Mouse (Mus musculus): ENCODE results near the gene Mcoln2. TPM values are rescaled to one million over a fixed set of nuclear protein-coding genes. Genes with fewer than 3 reads are reported as not detected.

Gene Mcoln2
- total RNA-seq, 2 experiments from 2014 or later: 0.60 TPM; not detected in 1

DNA sequence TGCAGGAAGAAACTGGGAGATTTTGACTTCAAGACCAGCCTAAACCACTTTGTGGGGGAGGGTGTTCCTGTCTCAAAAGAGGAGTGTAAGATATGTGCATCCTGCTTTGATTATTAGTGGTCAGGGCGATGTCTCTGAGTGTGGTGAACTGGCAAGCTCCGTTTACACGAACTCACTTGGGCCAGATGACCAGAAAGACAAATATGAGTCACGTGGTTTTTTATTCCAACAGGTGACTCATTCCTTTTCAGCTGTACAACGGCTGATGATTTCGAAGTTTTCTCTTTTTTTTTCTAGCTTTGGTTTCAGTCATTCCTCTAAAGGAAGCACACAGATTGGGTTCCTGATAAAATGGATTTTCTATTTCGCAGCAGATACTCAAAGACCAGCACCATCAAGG lies 27.7 kb downstream of the Mcoln2 start:
- no peak for DNase-seq (ENCODE audit: extremely low spot score in 1 of 2, low spot score in 2 of 2)
- intact Hi-C loops (cut with DNase I): no loop called here

DNA sequence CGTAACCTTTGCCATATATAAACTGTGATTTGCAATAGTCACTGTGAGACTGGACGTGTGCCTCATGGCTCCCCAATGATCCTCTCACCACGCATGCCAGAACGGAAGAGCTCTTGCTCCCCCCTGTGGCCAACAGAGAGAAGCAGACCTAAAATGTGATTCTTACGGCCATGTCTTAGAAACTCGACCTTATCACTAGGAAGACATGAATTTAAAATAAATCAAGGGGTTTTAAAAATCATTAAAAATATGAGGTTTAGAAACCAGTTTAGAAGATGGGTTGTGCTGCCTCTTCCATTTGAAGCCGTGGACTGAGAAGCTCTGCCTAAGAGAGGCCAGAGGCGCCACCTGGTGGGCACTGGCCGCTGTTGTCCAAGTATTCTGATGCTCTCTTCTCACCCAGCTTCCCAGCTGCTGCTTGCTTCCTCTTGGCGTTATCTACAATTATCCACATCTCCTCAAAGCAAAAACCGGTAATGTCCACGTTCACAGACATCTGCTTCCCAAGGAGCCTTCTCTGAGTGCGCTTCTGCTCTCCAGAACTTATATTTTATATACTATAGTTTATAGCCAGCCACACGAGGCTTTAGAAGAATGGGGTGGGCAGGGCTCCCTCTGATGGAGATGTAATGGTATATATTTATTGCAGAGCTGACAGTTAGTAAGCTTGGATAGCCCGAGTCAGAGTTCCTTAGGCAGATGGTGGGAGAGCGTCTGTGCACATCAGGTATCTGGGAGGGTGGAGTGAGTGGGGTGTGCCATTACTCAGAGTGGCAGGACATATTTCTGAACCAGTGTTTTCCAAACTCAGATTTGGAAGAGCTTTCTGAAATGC lies 28.3 kb downstream of the Mcoln2 start:
- intact Hi-C loops (cut with DNase I): loop anchor here (1.0 kb wide), 1 partner anchor 120 kb away; no protein-coding TSS in a partner anchor
- DNase-seq (ENCODE audit: extremely low spot score in 1 of 2, low spot score in 2 of 2): peak; percentile 77 to 85

DNA sequence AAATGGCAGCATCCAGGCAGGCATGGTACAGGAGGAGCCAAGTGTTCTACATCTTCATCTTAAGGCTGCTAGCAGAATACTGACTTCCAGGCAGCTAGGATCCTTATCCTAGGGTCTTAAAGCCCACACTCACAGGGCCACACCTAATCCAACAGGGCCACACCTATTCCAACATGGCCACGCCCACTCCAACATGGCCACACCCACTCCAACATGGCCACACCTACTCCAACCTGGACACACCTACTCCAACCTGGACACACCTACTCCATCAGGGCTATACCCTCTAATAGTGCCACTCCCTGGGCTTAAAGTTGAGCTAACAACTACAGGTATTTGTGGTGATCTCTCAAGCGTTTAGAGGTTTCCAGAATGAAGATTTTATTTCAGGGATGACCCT lies 30.7 kb downstream of the Mcoln2 start:
- DNase-seq (ENCODE audit: extremely low spot score in 1 of 2, low spot score in 2 of 2): no peak
- intact Hi-C loops (cut with DNase I): loop anchor here (10.0 kb wide), 1 partner anchor 734 kb away; no protein-coding TSS in a partner anchor

DNA sequence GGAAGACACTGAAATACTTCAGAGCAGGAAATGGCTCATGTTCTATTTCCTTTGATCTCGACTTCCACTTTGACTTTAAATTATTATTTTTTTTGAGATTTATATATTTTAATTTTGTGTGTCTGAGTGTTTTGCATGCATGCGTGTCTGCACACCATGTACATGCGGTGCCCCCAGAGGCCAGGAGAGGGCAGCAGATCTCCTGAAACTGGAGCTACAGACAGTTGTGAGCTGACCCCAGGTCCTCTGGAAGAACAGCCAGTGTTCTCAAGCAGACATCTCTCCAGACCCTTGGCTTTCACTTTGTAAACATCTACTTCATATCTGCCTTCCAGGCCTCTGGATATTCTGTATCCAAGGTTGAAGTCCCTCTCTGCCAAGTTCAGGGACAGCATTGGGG lies 31.4 kb downstream of the Mcoln2 start:
- peak in 1 of 2 experiments; percentile 66 for DNase-seq (ENCODE audit: extremely low spot score in 1 of 2, low spot score in 2 of 2)
- intact Hi-C loops (cut with DNase I): loop anchor here (10.0 kb wide), 1 partner anchor 734 kb away; no protein-coding TSS in a partner anchor

DNA sequence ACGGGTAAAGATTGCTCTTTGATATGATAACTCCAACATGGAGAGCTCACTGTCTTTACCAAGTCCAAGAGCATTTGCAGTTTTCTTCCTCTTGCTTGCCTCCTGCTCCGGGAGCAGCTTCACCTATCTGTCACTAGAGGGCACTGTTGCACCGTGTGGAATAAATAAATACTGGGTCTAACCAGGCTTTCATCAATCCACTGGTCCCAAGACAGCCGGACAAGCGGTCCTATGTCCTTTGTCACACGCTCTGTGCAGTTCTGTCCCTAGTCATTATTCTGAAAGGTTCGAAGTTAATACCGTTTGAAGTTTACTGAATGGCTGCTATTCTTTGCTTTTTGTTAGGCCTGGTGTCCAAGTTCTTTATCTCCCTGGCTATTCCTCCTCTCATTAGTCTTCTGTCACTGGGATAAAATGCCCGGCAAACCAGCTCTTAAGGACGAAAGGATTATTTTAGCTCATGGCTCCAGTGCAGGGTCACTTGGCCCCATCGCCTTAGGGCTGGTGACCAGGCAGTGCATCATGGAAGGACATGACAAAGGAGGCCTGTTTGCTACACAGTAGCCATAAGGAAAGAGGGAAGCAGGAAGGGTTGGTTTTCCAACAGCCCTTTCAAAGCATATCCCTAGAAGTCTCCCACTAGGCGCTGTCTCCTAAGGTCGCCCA lies 35.5 kb downstream of the Mcoln2 start:
- intact Hi-C loops (cut with DNase I): loop anchor here (5.0 to 10.0 kb wide), 4 partner anchors 82 to 730 kb away; no protein-coding TSS in a partner anchor
- DNase-seq (ENCODE audit: extremely low spot score in 1 of 2, low spot score in 2 of 2): peak; percentile 58 to 81

DNA sequence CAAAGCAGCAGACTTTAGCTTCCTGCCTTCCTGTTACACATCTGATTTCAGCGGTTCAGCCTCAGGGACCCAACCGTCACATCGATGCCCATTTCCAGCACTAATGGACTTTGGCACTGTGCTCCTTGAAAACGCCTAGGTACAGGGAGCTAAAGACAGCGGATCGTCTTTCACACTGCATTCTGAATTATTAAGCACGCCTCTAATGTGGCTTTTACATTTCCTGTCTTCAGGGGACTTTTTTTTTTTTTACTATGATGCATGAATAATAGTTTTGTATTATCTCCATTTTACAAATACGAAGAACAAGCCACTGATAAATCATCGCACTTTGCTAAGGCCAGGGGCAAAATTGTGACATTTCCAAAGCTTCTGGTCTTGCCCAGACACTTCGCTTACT lies 36.4 kb downstream of the Mcoln2 start:
- no peak for DNase-seq (ENCODE audit: extremely low spot score in 1 of 2, low spot score in 2 of 2)
- intact Hi-C loops (cut with DNase I): loop anchor here (5.0 to 10.0 kb wide), 4 partner anchors 81 to 729 kb away; no protein-coding TSS in a partner anchor

DNA sequence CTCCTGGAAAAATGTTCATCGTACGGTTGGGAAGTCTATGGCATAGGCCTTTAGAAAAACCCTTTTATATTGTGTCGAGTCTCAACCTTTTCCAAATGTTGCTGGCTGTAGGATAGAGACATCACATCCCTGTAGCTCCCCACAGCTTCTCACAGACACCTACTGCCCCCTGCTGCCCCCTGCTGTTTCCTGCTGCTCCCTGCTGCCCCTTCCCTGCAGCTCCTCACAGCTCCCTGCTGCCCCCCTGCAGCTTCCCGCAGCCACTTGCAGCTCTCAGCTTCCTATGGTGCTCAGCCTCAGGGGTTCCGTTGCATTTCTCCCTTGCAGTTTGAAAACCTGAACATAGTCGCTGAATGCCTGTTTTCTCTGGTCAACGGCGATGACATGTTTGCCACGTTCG lies 40.3 kb downstream of the Mcoln2 start:
- no peak for DNase-seq (ENCODE audit: extremely low spot score in 1 of 2, low spot score in 2 of 2)
- intact Hi-C loops (cut with DNase I): loop anchor here (5.0 to 10.0 kb wide), 4 partner anchors 77 to 725 kb away; no protein-coding TSS in a partner anchor

DNA sequence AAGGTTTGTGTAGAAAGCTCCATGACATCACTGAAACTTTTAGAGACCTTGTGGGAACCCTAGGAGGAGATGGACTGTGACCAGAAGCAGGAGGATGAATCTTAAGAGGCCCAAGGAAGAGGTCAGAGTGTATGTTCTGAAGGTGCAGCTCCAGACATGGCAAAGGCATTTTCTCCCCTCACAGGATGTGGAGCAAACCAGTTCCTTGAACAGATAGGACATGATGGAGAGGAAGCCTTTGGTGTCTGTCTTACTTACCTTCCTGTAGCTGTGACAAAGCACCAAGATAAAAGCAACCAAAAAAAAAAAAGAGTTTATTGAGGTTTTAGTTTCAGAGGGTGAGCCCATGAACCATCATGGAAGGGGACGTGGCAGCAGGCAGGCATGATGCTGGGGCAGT lies 42.9 kb downstream of the Mcoln2 start:
- intact Hi-C loops (cut with DNase I): no loop called here
- no peak for DNase-seq (ENCODE audit: extremely low spot score in 1 of 2, low spot score in 2 of 2)

DNA sequence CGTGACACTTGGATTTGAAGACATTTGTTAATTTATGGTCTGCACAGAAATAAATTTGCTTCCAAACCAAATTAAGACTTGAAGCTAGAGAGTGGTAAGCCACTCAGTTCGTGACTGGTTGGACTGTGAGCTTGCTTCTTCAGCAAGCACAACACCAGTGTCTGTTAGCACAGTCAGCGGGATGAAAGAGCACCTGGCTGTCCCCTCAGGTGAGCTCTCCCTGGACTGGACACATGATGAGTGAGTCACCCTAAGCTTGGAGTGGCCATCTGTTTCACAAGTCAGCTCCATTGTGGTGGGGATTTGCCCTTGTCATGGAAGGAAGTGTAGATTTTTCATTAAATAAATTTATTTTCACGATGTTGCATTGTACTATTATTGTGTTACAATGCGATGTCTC lies 45.5 kb downstream of the Mcoln2 start:
- DNase-seq (ENCODE audit: extremely low spot score in 1 of 2, low spot score in 2 of 2): no peak
- intact Hi-C loops (cut with DNase I): no loop called here

DNA sequence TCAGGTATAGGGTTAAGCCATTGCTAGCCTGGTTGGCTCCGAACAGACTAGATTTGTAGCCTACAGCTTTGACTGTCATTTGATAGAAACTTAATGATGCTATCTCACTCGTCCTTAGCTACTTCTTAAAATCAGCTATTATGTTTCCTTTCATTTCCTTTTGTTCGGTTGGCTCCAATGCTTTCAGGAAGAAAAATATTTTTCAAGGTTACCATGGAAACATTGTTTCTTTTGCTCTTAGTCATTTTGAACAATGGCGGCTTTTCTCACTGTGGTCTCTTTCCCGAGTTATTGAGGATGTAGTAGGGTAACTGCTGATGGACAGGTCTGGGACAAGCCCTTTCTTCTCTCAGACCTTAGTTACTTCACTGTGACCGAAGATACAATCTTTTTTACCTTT lies 46.7 kb downstream of the Mcoln2 start:
- DNase-seq (ENCODE audit: extremely low spot score in 1 of 2, low spot score in 2 of 2): no peak
- intact Hi-C loops (cut with DNase I): no loop called here

DNA sequence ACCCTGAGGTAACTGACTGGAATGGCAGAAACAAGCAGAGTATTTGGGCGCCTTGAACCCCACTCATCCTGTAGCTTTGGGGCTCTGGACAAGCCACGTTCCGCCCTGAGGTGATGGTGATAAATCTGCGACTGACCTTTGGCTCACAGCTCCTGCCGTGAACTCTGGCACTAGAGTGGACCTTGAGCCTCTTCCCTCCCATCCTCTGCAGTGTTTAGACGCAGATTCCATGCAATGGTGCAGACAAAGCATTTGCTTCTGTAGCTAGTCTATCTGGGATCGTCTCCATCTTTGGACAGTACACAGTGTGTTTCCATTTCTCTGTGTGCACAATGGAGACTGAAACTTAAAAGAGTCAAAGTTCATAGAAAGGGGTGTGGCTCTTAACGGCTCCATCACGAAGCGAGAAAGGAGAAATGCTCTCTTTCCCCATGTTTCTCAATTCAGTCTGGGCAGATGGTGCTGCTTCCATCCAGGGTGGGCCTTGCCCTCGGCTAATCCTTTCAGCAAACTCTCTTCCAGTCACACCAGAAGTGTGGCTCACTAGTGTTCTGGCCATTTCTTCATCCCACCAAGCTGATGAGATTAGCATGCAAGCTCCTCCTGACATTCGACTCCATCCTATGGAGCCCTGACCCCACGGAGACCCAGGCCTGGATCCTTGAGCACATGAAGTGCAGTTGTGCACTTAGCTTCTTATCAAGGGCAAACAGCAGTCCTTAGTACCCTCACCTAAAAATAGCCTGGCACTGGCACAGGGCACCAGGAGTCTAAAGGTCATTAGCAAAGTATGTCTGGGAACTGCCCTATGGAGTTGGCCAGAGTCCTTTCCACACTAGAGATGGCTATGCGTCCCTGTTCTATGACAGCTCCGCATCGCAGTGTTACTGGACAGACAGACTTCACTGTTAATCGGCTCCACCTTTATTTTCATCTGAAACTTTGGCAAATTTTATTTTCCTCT lies 47.4 kb downstream of the Mcoln2 start:
- no peak for DNase-seq (ENCODE audit: extremely low spot score in 1 of 2, low spot score in 2 of 2)
- intact Hi-C loops (cut with DNase I): no loop called here

DNA sequence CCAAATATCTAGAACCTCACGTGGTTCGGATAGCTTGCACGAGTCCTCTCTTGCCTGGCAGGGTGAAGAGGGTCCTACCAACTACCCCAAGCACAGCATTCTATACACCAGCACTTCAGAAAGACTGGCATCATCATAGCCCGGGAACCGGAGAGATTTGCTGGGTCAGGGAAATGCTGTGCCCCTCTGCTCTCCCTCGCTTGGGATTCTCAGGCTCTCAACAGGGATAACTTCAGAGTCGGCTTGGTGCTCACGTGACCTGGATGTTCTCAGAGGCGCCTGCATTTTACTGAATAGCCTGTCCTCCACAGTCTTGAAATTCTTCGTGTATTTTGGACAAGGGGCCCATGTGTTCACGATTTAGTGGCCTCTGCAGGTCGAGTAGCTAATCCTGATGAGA lies 48.2 kb downstream of the Mcoln2 start:
- intact Hi-C loops (cut with DNase I): no loop called here
- no peak for DNase-seq (ENCODE audit: extremely low spot score in 1 of 2, low spot score in 2 of 2)

DNA sequence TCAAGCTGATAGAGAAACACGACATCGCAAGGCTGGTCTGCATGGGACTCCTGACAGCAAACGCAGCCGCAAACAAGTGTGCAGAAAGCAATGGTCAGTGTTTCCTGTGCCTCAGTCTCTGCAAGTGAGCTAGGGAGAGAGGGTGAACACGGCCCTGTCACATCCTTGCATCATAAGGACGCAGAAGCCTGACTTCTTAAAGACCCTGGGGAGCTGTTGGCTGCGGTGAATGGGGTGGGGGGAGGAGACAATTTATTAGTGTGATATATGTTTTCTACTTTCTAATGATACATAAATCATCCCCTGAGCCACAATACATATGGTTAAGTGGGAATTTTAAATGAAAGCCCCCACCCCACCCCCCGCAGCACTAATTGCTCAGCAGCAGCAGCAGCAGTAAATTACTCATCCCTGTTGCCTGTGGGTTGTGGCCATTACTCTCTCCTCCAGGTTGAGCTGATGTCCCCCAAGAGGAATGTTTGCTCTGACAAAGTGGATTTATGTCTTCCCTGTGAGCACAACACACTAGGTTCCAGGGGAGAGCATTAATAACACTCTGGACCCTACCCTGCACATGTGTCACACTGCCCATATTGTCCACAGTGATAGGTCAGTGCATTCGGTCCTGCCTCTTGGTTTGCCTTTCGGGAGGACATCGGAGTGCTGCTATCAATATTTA lies 49.3 kb downstream of the Mcoln2 start:
- intact Hi-C loops (cut with DNase I): no loop called here
- no peak for DNase-seq (ENCODE audit: extremely low spot score in 1 of 2, low spot score in 2 of 2)

DNA sequence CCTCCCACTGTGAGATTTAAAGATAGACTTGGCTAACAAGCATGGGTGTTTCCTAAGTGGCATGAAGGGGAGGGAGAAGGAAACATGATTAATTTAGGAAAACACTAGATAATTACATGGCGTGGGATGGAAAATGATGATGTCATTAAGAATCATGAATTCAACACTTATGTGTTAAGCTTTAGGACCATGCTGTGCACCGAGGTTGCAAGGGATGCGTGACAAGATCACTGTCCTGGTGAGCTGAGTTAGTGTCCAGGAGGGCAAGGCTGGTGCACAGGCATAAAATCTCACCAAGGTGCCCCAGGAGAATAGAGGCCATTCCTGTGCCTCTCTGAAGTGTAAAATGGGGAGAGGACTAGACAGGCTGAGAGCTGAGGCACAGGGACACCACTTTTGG lies 49.9 kb downstream of the Mcoln2 start:
- intact Hi-C loops (cut with DNase I): no loop called here

DNA sequence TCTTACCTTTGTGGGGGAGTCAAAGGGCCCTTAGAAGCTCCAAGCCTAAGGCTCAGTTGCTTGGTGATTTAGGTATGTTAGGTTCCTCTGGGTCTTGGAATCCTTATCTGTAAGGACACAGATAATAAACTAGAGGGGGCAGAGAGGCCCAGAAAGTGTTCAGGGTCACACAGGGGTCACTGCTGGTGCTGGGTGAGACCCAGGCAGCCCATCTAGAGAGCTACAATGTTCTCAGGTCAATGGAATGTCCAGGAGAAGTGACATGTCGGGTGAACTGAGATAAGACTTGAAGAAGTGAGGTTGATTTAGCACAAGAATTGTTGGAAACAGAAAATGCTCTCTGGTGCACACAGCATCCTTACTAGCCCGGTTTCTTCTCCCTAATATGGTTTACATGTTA lies 54.7 kb downstream of the Mcoln2 start:
- intact Hi-C loops (cut with DNase I): no loop called here
- no peak for DNase-seq (ENCODE audit: extremely low spot score in 1 of 2, low spot score in 2 of 2)

More for the DNA sequence above, 49.9 kb downstream of the Mcoln2 start:
- no peak for DNase-seq (ENCODE audit: extremely low spot score in 1 of 2, low spot score in 2 of 2)

DNA sequence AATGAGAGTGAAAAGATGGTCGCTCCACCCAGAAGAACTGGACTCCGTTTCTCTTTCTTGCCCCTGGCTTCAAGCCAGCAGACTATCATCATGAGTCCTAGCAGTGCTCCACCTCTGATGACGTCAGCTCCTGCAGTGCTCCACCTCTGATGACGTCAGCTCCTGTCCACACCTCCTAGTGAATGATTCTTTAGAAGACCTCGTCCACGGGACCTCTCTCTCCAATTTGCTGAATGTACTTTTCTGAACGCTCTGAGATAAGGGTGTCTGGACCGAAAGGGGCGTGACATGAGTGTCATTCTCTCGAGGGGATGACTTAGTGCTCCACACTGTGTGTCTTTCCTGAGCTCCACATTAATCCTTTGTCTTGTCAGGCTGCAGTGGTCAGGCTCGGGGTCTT lies 55.7 kb downstream of the Mcoln2 start:
- intact Hi-C loops (cut with DNase I): no loop called here
- DNase-seq (ENCODE audit: extremely low spot score in 1 of 2, low spot score in 2 of 2): no peak

DNA sequence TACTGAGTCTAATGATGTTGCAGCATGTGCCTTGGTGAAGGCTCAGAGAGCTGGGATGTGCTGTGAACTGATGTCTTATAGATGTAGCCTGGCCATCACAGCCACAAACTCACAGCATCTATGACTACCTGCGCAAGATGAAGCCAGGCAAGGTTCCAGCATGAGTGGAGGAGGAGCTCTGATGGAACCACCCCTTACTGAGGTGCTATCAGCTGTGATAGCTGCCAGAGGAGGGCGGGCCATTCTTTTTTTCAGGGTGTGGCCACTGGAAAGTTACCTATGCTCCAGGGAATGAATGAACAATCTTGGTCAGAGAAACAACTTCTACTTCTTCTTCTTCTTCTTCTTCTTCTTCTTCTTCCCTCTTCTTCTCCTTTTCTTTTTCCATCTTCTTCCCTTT lies 57.0 kb downstream of the Mcoln2 start:
- intact Hi-C loops (cut with DNase I): no loop called here
- no peak for DNase-seq (ENCODE audit: extremely low spot score in 1 of 2, low spot score in 2 of 2)

DNA sequence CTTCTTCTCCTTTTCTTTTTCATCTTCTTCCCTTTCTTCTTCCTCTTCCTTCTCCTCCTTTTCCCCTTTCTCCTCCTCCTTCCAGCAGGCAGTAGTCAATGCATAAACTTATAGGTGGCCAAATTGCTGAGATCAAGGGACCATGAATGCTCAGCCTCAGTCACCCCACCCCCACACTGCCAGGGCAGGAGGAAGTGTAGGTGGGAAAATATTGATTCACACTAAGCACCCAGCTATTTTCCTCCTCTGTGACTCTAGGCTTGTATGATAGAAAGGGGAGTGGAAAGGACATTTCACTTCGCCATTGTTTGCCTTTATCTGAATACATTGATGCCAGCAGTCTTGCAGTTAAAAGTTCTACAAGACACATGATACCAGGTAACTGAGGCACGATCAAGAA lies 57.8 kb downstream of the Mcoln2 start:
- DNase-seq (ENCODE audit: extremely low spot score in 1 of 2, low spot score in 2 of 2): no peak
- intact Hi-C loops (cut with DNase I): no loop called here
